Mouse (Mus musculus) testis, adult 2 months (tissue): ENCODE results near the gene Asic2. TPM values are rescaled to one million over a fixed set of nuclear protein-coding genes. Genes with fewer than 3 reads are reported as not detected.

Experiments
- H3K27ac ChIP-seq: fragments of 200-500 bp; 2 replicates; pipeline ENCODE4 v1.5.1; 2012; ENCODE audit warnings: low read depth, low read length; ENCODE audit not compliant: control insufficient read depth, insufficient read depth
- H3K27me3 ChIP-seq: fragments of 200-500 bp; 2 replicates; pipeline ENCODE4 v1.6.1; 2012; ENCODE audit warnings: mild to moderate bottlenecking, low read length, moderate library complexity; ENCODE audit not compliant: control insufficient read depth, insufficient read depth
- H3K36me3 ChIP-seq: fragments of 200-500 bp; 2 replicates; pipeline ENCODE4 v1.6.1; 2012; ENCODE audit warnings: mild to moderate bottlenecking, low read length; ENCODE audit not compliant: control insufficient read depth, insufficient read depth
- H3K4me1 ChIP-seq: fragments of 200-500 bp; 2 replicates; pipeline ENCODE4 v1.6.1; 2012; ENCODE audit warnings: low read length; ENCODE audit not compliant: control insufficient read depth, insufficient read depth
- H3K4me3 ChIP-seq: fragments of 200-500 bp; 2 replicates; pipeline ENCODE4 v1.5.1; 2012; ENCODE audit warnings: low read depth, mild to moderate bottlenecking, low read length, moderate library complexity, mixed read lengths; ENCODE audit not compliant: control insufficient read depth
- CTCF ChIP-seq: fragments of 200-500 bp; IDR thresholded peaks from 2 replicates; pipeline ENCODE4 v1.5.1; 2012; ENCODE audit warnings: low read depth, mild to moderate bottlenecking, inconsistent platforms, low read length, moderate library complexity; ENCODE audit not compliant: control insufficient read depth, insufficient read depth, insufficient replicate concordance
- POLR2A ChIP-seq: fragments of 200-500 bp; IDR thresholded peaks from 2 replicates; pipeline ENCODE4 v1.6.1; 2012; ENCODE audit warnings: low read depth, mild to moderate bottlenecking, inconsistent platforms, low read length, moderate library complexity; ENCODE audit not compliant: control insufficient read depth
- polyA plus RNA-seq: library from polyadenylated mRNA; depleted of rRNA; stranded (reverse); fragments of >200 nt; gene quantifications from 2 replicates; pipeline ENCODE4 v1.2.3, GENCODE M21; 2012

Gene Asic2
- polyA plus RNA-seq, 1 experiment = 0.41 TPM

DNA sequence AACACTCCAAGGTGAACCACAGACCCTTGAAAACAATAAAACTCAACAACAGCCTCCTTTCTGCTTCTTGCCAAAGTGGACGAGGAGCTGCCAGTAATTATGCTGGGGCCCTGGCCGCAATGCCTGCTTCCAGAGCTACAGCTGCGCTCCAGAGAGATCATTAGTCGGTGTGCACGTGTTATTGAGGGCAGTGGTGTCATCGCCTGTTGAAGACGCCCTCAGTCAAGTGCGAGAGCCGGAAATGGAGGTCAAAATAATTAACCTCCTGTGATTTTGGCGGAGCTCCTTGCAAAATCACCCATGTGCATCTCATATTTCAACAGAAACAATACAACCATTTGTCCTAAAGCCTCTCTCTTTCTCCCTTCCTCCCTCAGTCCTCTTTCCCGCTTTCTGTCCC, 13.9 kb upstream of the Asic2 start:
- Histone ChIP-seq H3K27me3 (no peaks in the 10 kb centered on the region), H3K27ac (no peak overlapping the region), H3K4me1 (no peaks in the 10 kb centered on the region; the same call in 1 of the 2 replicates), H3K36me3 (no peaks in the 10 kb centered on the region), H3K4me3 (no peak overlapping the region)
- no peak for TF ChIP-seq CTCF
- TF ChIP-seq POLR2A = no peak

DNA sequence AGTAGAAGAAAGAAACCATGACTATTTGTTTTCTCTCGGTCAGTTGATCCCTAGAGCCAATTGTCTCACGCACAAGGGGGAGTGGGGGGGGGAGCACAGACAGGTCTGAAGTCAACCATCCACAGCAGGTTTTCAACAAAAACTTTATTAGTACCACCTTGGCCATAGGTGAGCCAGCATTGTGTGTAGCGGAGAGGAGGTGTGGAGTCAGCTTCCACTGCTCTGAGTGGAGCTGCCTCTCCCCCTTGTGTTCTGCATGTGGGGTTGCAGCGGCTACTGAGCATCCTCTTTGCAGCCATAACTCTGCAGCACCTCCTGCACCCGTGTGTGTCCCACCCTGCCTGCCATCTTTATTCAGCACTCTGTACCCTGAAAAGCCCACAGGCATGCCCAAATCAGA, 6.3 kb upstream of the Asic2 start:
- no peaks in the 10 kb centered on the region for H3K4me1 ChIP-seq
- no peak overlapping the region for H3K4me3 ChIP-seq
- no peaks in the 10 kb centered on the region for H3K36me3 ChIP-seq
- no peak overlapping the region for H3K27ac ChIP-seq
- H3K27me3 ChIP-seq = no peaks in the 10 kb centered on the region
- no peak for TF ChIP-seq POLR2A

DNA sequence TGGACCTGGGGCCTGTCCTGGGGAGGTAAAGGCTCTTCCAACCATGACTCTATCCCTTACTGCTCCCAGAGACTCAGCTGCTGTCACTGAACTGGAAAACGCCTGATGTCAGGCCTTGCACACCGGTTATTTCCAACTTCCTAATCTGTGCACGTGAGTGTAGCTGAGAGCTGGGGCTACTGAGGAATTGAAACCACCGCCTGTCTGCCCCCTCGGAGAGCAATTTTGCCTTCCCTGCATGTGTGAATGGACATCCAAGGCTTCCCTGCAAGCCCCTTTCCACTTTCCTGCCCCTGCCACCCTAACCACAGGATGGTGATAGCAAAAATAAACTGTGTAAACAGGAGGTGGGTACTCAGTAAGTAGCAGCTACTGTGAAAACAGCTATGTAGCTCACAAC, 5.4 kb upstream of the Asic2 start:
- Histone ChIP-seq H3K27ac (no peak overlapping the region), H3K36me3 (no peaks in the 10 kb centered on the region), H3K27me3 (no peaks in the 10 kb centered on the region), H3K4me3 (no peak overlapping the region), H3K4me1 (no peaks in the 10 kb centered on the region)
- TF ChIP-seq CTCF = no peak
- TF ChIP-seq POLR2A = no peak

DNA sequence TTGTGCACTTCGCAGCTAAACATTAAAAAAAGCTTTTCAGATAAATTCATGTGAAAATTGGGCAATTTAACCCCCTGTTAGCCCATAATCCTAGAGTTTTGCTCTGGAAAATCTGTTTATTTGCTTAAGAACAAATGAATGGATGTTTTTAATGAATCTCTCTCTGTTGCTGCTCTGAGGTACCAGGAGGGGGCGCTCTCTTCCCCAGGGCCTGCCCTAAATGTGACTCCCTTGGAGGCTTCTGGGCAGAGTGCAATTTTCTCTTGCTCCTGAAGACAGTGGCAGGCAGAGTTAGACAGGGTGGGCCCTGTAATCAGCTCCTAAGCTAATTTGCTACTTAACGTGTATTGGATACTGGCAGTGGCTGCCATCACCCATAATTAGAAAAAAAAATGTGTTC, 3.8 kb upstream of the Asic2 start:
- H3K36me3 ChIP-seq = no peaks in the 10 kb centered on the region
- TF ChIP-seq CTCF (peak; percentile 59; the same call in 1 of the 2 replicates), POLR2A (no peak)
- H3K4me3 ChIP-seq = no peak overlapping the region
- H3K27me3 ChIP-seq = no peaks in the 10 kb centered on the region
- H3K27ac ChIP-seq = no peak overlapping the region
- H3K4me1 ChIP-seq = no peaks in the 10 kb centered on the region; the same call in 1 of the 2 replicates

DNA sequence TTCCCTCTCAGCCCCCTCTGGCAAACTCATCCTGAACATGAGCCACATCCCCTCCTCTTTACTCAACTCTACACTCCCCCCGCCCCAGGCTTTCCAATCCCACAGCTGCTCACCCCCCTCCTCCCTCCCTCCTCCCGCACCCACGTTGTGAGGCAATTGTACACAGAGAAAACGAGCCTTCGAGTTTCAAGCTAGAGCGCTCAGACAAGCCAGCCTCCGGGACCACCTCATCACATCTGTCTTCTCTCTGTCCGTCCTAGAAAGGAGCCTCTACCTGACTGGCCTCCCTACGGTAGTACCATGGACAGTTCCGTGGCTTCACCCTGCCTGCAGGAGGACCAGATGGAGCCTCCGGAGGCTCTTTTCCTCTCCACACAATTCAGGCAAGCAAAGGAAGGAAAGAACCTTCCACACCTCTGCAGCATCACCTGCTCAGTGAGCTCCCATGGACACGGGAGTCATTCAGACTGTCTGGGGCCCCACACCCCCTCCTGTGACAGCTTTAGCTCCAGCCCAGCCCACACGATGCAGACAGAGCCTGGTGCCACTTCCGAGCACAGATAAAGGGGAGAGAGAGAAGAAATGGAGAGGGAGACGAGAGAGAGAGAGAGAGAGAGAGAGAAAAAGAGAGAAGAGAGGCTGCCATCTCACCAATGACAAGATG, 1.5 kb downstream of the Asic2 start:
- no peaks in the 10 kb centered on the region for H3K36me3 ChIP-seq
- TF ChIP-seq POLR2A (no peak), CTCF (no peak)
- no peak overlapping the region for H3K27ac ChIP-seq
- H3K4me3 ChIP-seq = peak overlapping the region; percentile 63
- H3K4me1 ChIP-seq = no peaks in the 10 kb centered on the region; the same call in 1 of the 2 replicates
- H3K27me3 ChIP-seq = no peaks in the 10 kb centered on the region

DNA sequence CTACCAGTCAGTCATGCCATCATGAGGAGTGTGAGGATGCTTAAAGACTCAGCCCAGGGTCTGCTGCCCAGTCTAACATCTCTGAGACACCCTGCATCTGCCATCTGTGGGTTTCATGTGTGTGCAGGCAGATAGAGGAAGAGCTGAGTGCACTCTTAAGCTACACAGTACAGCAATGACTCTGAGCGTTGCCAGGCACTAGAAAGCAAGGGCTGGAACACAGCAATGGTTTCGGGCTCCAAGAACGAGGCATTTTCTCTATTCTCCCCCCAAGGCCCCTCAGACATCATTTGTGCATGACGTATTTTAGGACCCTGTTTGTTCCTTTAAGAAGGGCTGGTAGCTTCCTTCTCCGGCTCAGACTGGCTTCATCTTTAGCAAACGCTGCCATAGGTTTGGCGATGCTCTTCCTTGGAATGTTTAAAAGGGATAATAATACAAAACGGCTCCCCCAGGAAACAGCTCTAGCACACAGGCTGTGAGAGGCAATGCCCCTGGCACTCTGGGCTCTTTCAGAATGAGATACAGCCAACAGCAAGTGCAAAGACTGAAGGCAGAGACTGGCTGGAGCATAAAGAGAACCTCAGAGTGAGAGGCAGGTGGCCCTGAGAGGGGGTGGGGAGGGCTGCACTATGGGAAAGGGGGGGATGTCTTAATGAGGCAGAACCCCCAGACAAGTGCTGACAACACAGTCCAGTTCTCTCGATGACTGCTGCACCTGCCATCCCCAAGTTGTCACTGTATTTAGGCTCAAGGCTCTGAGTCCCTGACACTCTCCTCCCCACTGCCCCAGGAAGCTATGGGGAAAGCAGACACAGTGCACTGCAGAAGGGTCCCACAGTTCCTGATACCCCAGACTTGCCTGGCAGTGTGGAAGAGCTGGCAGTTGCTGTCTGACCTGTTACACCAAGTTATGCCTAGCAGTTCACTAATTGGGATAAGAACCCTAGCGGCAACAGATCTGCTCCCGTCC, 2.3 kb downstream of the Asic2 start:
- peak overlapping the region; percentile 25; the same call in 1 of the 2 replicates for H3K4me3 ChIP-seq
- no peak overlapping the region for H3K27ac ChIP-seq
- H3K27me3 ChIP-seq = no peaks in the 10 kb centered on the region
- H3K36me3 ChIP-seq = no peaks in the 10 kb centered on the region
- no peaks in the 10 kb centered on the region; the same call in 1 of the 2 replicates for H3K4me1 ChIP-seq
- TF ChIP-seq POLR2A (no peak), CTCF (no peak)

DNA sequence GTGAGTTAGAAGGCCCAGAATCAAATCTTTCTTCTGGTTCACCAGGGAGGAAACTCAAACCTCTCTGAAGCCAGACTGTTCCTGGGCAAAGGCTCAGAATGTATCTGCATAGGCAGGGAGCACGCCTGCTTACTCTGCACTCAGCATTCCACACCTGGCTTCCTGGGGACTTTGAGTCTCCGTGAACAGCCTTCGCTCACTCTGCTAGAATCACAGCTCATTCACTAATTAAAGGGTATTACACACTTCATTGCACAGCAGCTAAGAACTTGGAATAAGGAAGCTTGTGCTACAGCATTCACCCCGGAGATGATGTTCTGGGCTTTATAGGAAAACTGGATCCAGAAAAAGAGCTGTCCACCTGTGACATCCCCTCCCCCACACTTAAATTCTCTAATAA, 3.7 kb downstream of the Asic2 start:
- no peak overlapping the region for H3K4me3 ChIP-seq
- no peaks in the 10 kb centered on the region for H3K36me3 ChIP-seq
- no peaks in the 10 kb centered on the region; the same call in 1 of the 2 replicates for H3K4me1 ChIP-seq
- no peak for TF ChIP-seq CTCF
- no peak for TF ChIP-seq POLR2A
- H3K27me3 ChIP-seq = no peaks in the 10 kb centered on the region
- no peak overlapping the region for H3K27ac ChIP-seq
